Mouse (Mus musculus): ENCODE measurements around the gene Actr5.

The Actr5 gene

DNA sequence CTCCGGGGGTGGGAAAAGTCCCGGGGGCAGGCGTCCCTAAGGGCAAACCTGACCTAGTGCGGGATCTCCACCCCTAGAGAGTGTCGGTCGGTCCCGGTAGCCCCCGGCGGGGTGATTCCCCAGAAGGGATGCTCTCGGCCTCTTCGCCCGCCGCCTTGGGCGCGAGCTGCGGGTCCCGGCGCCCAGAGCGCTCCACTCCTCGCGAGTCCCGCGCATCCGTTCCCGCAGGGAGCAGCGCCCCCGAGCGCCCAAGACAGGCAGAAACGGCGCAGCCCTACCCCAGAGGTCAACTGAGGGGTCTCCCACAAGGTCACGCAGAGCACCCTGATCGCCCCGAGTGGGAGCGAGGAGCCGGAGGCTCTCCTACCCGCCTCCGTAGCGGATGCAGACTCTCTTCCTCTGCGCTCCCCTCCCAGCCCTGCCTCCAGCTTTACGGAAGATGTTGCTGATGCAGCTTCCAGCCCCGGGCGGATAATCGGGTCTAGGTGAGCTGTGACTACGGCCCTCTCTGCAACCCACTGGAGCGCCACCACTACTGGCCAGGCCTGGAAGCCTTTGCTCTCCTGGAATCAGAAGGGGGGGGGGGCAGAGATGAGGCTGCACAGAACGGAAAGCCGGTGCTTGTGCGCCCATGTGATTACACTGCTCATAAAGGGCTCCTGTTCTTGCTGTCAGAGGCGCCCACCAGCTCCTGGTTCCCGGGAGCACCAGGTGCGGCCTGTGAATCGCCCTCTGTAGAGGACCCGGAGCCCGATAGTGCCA, 43.2 kb downstream of the Actr5 start:
- DNase-seq (ENCODE audit: low read depth): no peak

- DNase-seq (ENCODE audit: low read depth): no peak
Observed at GRCm38 (mm10) chr2:158668433-158669010, 43.8 kb downstream of the Actr5 start.

DNA sequence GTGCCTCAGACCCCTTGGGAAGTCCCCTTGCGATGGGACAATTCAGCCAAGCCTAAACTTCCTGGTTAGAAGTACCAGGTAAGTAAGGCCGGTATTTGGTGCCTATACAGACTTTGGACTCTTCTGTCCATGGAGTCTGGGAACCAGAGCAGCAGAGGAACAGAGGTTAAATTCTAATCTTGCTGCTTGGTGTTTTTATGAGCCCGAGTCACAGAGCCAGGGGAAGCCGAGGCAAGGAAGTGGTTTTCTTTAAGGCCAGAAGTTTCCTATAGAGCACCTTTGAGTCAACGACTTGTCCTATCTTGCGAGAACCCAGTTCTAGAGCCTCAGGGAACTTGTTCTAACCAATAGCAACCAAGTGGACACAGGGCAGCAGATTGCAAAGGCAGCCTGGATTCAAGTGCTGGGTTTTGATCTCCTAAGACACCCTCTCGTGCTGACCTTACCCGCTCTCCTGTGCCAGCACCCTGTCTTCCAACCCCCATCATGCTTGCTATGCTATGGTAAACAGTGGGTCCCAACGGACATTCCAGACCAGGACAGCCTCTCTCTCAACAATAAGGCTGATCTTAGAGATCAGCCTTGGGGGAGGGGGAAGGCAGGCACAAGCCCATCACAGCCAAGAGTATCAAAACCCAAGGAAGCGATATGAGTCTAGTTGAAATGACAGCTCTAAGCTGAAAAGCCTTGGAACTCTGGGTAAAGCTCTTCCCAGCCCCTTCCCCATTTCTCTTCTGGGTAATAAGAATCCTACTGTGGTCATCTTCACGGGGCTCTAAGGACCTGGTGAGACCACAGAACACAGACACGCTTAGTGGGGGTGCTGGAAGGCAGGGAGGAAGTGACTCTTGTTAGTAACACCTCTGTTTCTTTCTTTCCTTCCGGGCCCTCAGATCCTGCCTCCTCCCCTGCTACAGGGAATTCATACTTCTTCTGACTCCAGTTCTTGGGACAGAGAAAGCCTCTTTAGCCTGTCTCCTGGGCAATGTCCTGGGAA, 44.8 kb downstream of the Actr5 start:
- DNase-seq (ENCODE audit: low read depth): no peak

DNA sequence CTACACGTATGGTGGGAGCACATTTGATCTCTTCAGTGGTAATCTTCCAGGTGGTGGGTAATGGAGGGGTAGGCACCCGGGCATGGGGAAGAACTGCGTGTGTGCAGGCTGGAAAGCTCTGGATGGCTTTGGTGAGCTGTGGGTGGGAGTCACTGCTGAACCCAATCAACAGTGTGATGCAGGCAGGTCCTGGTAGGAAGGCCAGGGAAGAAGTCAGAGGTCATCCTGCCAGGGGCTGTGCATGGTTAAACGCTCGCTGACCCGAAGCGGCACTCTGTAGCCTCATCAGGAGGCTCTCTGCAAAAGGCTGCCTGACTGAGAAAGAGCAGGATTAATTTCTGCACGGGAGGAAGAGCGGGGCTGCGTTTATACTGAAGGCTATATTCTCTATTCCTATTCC, 45.9 kb downstream of the Actr5 start:
- no peak for DNase-seq (ENCODE audit: low read depth)

- DNase-seq (ENCODE audit: low read depth): no peak
Observed at GRCm38 (mm10) chr2:158672829-158673228, 48.1 kb downstream of the Actr5 start.

DNA sequence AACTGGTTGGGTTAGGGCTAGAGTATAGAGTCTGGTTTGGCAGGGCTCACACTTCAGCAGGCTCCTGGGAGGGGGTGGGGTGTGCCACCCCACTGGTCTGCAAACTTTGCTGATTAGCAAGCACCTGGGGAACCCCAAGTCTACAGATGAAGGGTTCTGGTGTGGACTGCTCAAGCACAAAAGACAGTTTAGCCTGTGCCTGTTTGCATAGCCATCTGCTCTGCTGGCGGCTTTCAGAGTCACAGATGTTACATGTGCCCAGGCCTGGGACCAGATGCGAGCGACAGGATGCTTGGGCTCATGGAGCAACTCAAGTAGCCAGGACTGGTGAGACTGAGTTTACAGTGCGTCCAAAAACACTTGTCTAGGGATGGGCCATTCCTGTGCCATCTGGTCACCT, 48.8 kb downstream of the Actr5 start:
- DNase-seq (ENCODE audit: low read depth): no peak

GRCm38 (mm10) chr2:158674131-158674530, 49.4 kb downstream of the Actr5 start:
- no peak for DNase-seq (ENCODE audit: low read depth)

DNA sequence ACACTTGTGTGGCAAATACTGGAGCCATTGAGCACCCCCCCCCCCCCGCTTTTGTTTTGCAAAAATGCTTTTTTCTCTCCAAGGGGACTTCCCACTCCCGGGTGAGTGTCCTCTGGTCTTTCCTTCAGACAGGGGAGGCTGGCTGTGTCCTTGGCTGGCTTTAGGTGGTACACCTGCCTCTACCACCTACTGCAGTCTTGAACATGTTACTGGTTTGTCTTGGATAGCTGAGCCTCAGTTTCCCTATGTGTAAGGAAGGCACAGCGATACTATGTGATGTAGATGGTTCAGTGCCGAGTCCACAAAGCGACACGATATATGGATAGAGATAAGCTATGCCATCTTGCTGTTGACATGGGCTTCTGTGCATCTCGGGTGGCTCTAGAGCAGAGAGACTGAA, 50.1 kb downstream of the Actr5 start:
- DNase-seq (ENCODE audit: low read depth): no peak

- no peak for DNase-seq (ENCODE audit: low read depth)
Observed at GRCm38 (mm10) chr2:158675161-158675560, 50.5 kb downstream of the Actr5 start.

GRCm38 (mm10) chr2:158675907-158676533, 51.3 kb downstream of the Actr5 start:
- no peak for DNase-seq (ENCODE audit: low read depth)

DNA sequence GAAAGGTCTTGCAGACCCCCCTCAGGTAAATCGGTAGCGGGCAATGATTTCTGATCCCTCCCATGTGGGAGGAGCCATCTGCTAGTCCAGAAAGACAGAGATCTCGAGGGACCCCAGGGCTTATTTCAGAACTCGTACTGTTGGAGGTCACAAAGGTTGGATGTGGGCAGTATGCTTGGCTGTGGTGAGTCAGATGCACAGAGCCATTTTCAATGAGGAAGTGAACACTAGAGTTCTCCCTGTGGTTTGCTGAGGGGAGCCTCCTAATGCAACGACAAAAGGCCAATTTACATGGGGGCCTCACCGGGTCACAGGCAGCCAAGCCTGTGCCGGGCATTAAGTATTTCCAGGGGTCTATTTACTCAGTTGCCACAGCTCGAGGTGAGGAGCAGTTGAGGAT, 53.3 kb downstream of the Actr5 start:
- DNase-seq (ENCODE audit: low read depth): no peak

- no peak for DNase-seq (ENCODE audit: low read depth)
Observed at GRCm38 (mm10) chr2:158679091-158679490, 54.4 kb downstream of the Actr5 start.

- DNase-seq (ENCODE audit: low read depth): no peak
Observed at GRCm38 (mm10) chr2:158680357-158680889, 55.7 kb downstream of the Actr5 start.

DNA sequence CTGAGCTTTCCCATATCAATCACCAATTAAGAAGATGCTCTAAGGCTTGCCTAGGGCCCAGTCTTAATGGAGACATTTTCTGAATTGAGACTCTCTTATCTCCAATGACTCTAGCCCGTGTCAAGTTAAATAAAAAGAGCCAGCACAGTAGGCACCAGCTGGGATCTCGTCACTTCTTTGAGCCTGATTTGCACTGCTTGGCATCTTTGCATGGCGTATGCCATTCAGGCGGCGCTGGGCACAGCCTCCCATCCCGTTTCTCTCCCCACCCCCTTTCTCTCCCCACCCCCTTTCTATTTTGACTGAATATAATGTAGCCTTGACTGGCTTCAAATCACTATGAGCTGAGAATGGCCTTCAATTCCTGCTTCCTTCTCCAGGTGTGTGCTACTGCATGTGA, 57.0 kb downstream of the Actr5 start:
- DNase-seq (ENCODE audit: low read depth): no peak

- no peak for DNase-seq (ENCODE audit: low read depth)
Observed at GRCm38 (mm10) chr2:158682344-158683037, 57.8 kb downstream of the Actr5 start.

DNA sequence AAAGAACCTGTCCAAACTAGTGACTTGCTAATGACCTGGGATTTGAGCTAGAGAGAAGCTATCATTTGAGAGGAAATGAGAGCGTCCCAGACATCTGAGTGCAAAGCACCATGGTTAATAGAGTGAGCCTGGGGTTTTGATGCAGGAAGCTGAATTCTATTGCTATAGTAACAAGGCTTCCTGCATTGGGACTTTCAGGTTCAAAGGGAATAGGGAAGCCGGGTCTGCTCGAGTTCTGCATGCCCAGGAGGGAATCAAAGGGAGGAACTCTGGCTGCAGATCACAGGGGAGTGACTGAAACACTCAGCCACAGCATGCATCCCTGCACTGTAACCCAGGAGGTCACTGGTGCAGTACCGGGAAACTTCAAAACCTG, 58.3 kb downstream of the Actr5 start:
- no peak for DNase-seq (ENCODE audit: low read depth)

- no peak for DNase-seq (ENCODE audit: low read depth)
Observed at GRCm38 (mm10) chr2:158684247-158684843, 59.7 kb downstream of the Actr5 start.

DNA sequence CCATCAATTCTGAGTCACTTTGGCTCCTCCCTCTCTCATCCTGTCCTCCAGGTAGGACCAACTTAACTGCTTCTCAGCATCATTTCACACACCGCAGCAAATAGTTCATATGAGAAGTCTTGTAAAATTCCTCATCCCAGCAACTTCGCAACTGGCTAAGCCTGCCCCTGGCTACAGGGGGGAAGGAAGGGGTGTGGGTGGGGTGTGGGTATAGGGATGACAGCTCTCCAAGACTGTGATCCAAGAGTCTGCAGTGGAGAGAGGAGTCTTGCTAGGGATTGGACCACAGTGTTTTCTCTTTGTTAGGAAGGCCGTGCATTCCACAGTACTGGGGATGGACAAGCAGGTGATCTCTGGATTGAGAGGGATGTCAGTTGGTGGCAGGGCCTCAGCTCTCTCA, 60.2 kb downstream of the Actr5 start:
- DNase-seq (ENCODE audit: low read depth): no peak

DNA sequence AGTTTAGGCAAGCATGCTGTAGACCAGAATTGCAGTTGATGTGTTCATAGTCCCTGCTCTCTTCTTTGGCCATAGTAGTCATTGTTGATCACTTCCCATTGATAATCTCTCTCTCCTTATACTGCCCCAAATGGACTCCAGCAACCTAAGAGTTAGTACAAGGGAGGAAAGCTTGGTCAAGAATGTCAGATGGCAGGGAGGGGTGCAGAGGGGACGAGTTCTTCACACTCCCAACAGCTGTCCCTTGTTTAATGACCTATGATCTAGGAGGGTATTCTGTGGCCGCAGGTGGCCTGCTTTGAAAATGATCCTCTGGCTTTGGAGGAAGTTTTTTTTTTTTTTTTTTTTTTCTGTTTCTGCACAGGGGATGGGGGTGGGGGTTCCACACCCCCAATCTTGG, 61.7 kb downstream of the Actr5 start:
- DNase-seq (ENCODE audit: low read depth): no peak

DNA sequence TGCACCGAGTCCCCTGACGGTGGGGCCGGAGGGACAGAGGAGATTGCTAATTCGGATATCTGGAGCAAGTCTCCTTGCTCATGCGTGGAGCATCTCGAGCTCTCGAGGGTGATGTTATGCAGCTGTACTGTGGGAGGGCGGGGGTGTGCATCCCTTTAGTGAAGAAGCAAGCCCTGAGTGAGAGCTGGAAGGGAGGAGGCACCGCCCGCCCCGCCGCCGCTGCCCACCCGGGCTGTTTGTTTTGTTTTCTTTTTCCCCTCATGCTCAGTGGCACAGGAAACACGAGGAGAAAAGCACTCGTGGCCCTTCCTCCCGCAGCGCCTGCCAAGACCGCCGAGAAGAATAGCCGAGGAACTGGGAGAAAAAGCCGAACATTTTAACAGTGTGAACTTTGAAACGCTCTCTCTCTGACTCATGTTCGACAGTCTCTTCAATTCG, 63.1 kb downstream of the Actr5 start:
- DNase-seq (ENCODE audit: low read depth): no peak
